Mouse (Mus musculus): ENCODE data around the gene Auts2.
A peak's percentile ranks its signal among the peaks of the same experiment; 100 is the strongest.

Auts2 gene

GRCm38 (mm10) chr5:131906313-131906712 lies 636.8 kb downstream of the Auts2 start:
- no peak for DNase-seq (ENCODE audit: low spot score)

DNA sequence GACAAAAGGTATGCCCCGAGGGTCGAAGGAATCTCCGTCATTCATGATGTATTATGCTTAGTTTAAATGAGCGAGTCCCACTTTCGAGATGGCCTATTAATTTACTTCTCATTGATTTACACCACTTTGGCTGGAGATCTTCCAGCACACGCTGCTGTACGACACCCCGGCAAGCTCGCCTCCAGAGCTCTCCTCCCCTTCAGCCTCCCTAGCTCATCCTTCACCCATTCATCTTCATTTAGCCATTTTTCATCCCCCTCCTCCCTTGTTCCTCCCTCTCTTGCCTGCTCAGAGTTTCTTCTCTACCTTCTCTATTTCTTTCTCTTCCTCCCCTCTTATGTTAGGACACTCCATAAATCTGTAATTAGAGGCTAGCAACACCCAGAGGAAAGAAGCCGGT lies 638.7 kb downstream of the Auts2 start:
- no peak for DNase-seq (ENCODE audit: low spot score)

DNA sequence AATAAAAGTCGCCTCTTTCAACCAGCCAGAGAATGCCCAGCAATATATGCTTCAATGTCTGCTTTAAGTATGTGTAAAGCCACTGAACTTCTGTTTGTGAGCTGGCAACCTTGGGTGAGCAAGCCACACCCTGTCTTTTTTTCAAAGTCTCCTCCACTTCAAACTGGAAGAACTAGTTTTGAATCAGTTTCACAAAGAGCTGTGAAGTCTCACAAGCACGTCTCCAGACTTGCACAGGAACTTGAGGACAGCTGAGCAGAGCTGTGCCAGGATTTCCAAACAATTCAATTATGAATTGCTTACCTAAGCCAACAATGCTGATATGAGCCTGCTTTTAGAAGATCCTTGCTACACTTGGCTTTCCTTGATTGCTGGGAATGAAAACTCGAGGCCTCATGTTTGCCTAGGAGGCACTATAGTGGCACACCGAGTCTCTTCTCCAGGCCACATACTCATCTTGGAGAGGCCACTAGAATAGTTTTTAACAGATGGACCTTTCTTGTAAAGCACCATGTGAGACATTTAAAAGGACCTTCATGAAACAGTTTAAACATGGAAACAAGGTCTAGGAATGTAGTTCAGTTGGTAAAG lies 645.0 kb downstream of the Auts2 start:
- DNase-seq (ENCODE audit: low spot score), result no peak

- DNase-seq (ENCODE audit: low spot score), result no peak
Observed at GRCm38 (mm10) chr5:131886636-131887035, 656.5 kb downstream of the Auts2 start.

GRCm38 (mm10) chr5:131876569-131876968 lies 666.6 kb downstream of the Auts2 start:
- DNase-seq (ENCODE audit: low spot score), result no peak

DNA sequence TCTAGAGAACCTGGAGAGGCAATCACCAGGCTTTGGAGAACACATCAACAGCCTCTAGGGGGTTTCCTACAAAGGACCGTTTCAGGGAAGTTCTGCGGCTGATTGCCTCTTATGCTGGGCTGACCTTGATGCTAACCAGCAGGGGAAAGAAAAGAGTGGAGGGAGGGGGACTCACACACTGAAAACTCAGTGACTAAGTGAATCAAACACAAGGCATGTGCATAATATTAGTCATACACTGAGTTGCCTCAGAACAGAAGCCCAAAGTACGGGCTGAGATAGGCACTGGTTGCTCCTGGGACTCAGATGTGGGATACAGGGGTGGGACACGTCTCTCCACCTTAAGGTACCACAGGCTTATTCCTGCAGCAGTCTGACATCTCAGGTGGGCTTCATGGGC lies 667.2 kb downstream of the Auts2 start:
- DNase-seq (ENCODE audit: low spot score), result no peak

- DNase-seq (ENCODE audit: low spot score), result no peak
Observed at GRCm38 (mm10) chr5:131873116-131873515, 670.0 kb downstream of the Auts2 start.

DNA sequence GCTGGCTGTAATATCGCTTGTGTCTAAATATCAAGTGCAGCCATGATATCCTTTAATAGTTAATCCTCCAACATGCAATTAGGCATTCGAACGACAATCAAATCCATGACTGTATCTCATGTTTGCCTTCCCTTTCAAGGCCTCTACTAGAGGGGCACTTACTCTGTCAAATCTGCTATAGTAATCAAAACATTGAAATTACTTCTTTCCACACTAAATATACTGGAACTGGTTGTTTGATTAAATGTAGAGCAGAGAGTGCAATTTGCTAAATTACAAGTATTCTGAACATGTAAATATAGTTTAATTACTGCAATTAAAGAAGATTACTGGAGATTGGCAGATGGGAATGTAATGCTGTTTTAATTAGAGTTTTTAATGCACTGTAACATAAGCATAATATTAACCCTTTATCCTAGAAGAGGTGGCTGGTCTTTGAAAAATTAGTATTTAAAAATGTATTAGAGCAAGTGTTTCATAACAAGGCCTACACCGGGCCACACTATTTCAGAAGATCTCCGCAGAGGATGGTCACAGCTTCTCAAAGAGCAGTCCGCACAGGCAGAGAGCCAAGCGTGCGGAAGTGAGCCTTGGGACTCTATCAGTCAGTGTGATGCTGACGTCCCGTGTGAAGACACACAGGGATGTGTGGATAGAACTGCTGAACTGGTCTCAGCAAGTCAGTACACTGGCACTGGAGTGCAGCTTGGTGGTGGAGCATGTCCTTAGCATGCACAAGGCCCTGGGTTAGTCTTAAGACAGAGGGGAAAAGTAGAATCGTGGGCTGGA lies 673.2 kb downstream of the Auts2 start:
- DNase-seq (ENCODE audit: low spot score), result no peak

GRCm38 (mm10) chr5:131865200-131865599 lies 677.9 kb downstream of the Auts2 start:
- no peak for DNase-seq (ENCODE audit: low spot score)

GRCm38 (mm10) chr5:131857976-131858375 lies 685.2 kb downstream of the Auts2 start:
- no peak for DNase-seq (ENCODE audit: low spot score)

- peak; percentile 9 for DNase-seq (ENCODE audit: low spot score)
Observed at GRCm38 (mm10) chr5:131855358-131855757, 687.8 kb downstream of the Auts2 start.

DNA sequence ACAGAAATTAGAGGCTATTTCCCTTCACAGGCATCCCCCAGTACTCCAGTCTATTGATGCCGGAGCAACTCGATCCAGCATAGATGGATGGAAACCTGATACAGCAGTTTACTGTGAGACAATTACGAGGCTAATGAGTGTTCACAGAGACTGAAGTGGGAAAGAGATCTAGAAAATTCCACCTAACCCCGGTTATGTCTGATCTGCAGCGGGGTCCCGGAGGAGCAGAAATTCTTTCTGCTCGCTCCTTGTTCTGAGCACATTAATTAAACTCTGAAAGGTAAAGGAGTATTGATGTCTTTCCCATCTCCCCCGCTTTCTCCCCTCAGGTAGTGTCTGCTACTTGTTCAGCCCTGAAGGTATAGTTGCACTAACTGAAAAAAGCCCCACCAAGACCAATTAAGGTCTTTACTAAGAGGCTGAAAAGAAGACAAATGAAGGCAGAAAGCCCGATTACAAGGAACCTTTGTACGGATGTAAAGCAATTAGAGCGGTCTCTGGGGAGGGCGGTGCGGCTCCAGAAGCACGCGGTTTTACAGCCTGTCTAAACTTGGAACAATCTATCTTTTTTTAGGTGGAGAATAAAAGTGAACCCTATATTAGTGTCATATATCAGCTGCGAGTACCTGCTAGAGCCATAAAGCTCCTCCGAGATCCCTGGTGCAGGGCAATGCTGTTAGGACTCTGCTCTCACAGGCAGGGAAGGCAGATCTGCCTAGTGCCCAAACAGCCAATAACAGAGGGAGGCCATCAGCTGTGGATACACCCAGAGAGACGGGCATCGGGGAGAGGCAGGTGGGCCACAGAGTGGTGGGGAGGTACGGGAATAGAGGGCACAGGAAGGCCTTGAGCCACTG lies 691.3 kb downstream of the Auts2 start:
- DNase-seq (ENCODE audit: low spot score), result no peak

- DNase-seq (ENCODE audit: low spot score), result no peak
Observed at GRCm38 (mm10) chr5:131850632-131851335, 692.4 kb downstream of the Auts2 start.

DNA sequence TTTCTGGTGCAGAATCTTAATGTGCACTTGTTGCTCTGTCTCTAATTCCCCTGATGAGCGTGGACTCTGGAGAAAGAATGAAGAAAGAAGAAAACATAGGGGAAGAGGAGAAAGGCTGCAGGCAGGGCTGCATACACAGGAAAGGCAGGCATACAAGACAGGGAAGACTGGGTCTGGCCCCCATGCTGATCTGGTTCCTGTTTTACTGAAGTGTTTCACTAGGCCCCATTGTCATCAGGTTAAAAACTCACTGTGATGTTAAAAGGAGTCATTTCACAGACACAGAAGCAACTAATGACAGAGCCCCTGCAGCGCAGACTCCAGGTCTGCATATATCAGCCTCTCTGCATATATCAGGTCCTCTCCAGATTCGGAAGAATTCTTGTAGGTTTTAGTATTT lies 693.5 kb downstream of the Auts2 start:
- no peak for DNase-seq (ENCODE audit: low spot score)

- DNase-seq (ENCODE audit: low spot score), result no peak
Observed at GRCm38 (mm10) chr5:131844519-131844800, 698.7 kb downstream of the Auts2 start.

DNA sequence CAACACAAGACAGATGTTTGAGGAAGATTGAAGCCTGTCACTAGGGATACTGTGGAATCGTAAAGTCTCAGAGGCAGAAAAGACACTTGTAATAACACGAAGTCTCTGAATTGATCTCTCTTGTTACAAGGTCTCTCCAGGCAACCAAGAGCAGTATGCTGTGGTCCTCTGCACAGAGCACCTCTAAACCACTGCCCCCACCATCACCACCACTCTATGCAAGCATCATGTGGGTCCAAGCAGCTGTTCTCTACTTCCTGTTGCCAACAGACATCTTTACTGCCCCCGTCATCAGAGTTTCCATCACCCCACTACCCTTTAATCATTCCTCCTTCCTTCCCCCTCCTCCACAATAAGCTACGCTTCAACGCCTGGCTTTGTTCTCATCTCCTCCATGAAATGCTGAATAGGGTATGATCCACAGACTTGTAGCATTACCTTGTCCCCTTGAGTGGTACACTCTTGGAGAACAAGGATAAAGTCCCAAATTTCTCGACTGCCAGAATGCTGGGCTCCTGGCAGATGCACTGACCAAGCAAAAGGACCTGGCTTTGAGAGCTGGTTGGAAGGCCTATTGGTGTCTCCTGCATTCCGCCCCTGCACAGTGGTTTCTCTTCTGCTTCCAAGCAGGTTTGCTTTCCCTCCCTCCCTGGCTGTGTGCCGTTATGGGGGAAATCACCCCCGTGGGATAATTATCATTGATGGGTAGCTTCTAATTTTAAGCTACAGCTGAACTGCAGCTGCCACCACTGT lies 699.2 kb downstream of the Auts2 start:
- DNase-seq (ENCODE audit: low spot score), result no peak

DNA sequence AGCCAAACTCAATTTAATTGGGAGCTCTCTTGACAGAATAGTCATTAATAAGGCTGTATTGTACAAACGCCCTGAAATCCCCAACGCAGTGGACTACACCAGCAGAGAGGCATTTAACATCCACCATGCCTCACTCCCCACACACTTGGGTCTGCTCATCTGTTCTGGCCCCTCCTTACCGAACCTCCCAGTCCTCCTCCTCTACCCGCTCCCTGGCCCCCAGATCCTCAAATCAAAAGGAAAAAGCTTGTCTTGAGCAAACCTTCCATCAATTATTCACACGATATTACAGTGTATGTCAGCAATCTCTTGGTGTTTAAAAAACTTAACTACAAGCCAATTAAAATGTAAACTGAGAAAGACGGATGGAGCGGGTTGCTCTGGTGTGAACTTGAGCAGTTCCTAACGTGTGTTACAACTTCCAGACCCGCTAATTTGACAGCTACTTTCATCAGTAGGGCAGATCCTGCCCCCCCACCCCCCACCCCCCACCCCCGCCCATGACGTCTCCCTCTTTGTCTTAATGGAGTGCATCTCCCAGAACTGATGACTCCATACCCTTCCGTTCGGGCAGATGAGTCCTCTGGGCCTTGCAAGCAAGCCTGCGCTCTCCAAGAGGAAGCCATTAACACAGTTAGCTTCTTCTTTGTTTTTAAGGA lies 703.4 kb downstream of the Auts2 start:
- no peak for DNase-seq (ENCODE audit: low spot score)

GRCm38 (mm10) chr5:131839023-131839422 lies 704.1 kb downstream of the Auts2 start:
- DNase-seq (ENCODE audit: low spot score), result no peak

DNA sequence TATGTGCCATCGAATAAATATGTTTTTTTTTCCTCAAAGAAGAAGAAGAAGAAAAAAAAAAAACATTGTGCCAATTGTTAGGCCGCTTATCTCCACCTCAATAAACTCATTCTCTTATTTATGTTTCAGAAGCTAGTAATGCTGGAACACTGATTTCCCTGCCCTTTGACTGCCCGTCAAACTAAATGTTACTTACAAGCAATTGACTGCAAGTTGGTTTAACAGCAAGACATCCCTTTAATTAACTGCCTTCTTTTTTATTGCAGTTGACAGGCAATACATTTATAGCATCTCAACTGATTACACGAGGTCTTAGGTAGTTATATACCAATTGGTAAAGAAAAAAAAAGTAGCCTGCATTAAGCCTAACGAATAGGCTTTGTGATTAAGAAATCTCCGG lies 705.1 kb downstream of the Auts2 start:
- no peak for DNase-seq (ENCODE audit: low spot score)

DNA sequence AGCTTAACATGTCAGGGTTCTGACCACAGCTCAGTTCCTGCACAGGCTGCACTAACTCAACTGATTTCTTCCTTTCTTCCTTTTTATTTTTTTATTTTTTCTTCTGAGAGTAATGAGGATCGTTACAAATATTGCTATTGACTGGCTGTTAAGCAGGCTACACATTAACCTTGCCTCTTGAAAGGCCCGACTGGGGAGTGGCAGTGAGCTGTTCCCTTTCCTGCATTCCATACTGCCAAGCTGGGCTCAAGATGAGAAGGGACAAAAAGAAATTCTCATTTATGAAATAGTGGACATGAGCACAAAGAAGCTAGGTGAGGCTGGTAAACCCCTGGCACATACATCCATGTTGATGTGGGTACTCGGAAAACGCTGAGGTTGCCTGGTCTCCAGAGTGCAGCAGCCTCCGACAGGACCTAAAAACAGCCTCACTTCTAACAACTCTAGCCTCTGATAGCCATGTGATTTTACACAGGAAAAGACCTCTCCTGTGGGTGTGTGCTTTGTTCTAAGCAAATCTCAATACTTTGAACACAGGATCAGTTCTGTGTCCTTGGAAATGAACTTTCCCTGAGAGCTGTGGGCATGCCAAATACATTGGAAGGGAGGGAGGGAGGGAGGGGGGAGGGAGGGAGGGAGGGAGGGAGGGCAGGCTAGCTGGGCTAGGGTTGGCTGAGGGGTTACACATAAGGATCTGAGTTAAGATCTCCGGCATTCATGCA lies 707.0 kb downstream of the Auts2 start:
- no peak for DNase-seq (ENCODE audit: low spot score)

Measured in ovary, postnatal 36 days (tissue).